Mouse (Mus musculus): ENCODE measurements at regions not wholly inside any gene's neighbourhood (a gene's known extent, or its start where the extent isn't known, plus 50 kb on each side); places are given as distances from the start of the nearest gene placed in this dataset.

DNA sequence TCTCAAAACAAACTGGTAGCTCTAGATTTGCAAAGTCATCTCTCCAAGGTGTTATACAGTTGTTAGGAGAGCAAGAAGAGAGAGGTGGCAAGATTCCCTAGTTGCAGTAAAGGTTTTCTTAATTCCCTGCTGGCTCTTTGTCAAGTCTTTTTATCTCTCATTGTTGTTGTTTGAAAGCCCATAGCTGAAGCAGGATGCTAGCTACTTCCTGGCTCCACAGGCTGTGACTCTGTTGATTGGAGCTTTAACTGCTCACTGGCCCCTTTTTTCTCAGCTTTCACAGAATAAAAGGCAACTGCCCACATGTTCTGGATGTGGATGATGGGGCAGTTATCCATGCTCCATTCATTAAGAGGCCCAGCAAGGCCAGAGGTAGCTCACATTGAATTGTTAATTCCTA, 122.7 kb upstream of the Plpp4 start:
- no peak for TF ChIP-seq CTCF (IDR thresholded peaks at IDR 0.05; ENCODE audit: low read depth, low read length)
- TF ChIP-seq EP300 (IDR thresholded peaks at IDR 0.05; ENCODE audit: insufficient read depth, low read depth, low read length): no peak
